Mouse (Mus musculus) midbrain, embryonic 15.5 days (tissue): ENCODE data around the gene Setd4. TPM values are rescaled to one million over a fixed set of nuclear protein-coding genes. Genes with fewer than 3 reads are reported as not detected.

ENCODE experiments used
- polyA plus RNA-seq: library from polyadenylated mRNA; unstranded; fragments of >200 nt; fragmentation: Nextera tagmentation; extraction: Ambion mirVana; gene quantifications from 2 replicates; pipeline ENCODE4 v1.2.1, GENCODE M21; 2015

Gene Setd4
- polyA plus RNA-seq, 1 experiment from 2014 or later = 21.2 TPM

Other genes starting within 250 kb of the Setd4 start
- 146 and 150 TPM in 2 replicates for gene Cbr1, start 1.8 kb upstream of the Setd4 start, polyA plus RNA-seq
- gene Gm5678, start 24.0 kb upstream of the Setd4 start, polyA plus RNA-seq = not detected in 2 replicates
- 1.6 and 1.7 TPM in 2 replicates for gene Cbr3, start 79.2 kb upstream of the Setd4 start, polyA plus RNA-seq
- gene Dop1b, start 107.8 kb upstream of the Setd4 start, polyA plus RNA-seq = 40.9 and 43.8 TPM in 2 replicates
- 32.8 and 34.1 TPM in 2 replicates for gene Morc3, start 228.1 kb upstream of the Setd4 start, polyA plus RNA-seq